Mouse (Mus musculus) bone marrow macrophage, adult 2 months (primary cell): ENCODE measurements around the gene Trim15.

Experiments used
- CTCF ChIP-seq: IDR thresholded peaks from 2 replicates; pipeline ENCODE4 v1.5.1; 2012; ENCODE audit warnings: low read depth, mild to moderate bottlenecking, low read length, moderate library complexity
- POLR2A ChIP-seq: IDR thresholded peaks from 2 replicates; pipeline ENCODE4 v1.6.1; 2012; ENCODE audit warnings: mild to moderate bottlenecking, low read depth, low read length, borderline replicate concordance

- TF ChIP-seq CTCF (no peak), POLR2A (no peak)
Observed at GRCm38 (mm10) chr17:36839931-36840330, 27.1 kb downstream of the Trim15 start.
